Mouse (Mus musculus) liver, adult 2 months (tissue): ENCODE data around the gene Gm12830.

Source experiments
- CTCF ChIP-seq: fragments of 200-500 bp; IDR thresholded peaks from 2 replicates; pipeline ENCODE4 v1.5.1; 2011; ENCODE audit warnings: low read depth, low read length, control low read depth
- POLR2A ChIP-seq: fragments of 200-500 bp; IDR thresholded peaks from 2 replicates; pipeline ENCODE4 v1.6.1; 2011; ENCODE audit warnings: low read length, control low read depth; ENCODE audit not compliant: insufficient read depth; ENCODE audit errors: extremely low read depth

DNA sequence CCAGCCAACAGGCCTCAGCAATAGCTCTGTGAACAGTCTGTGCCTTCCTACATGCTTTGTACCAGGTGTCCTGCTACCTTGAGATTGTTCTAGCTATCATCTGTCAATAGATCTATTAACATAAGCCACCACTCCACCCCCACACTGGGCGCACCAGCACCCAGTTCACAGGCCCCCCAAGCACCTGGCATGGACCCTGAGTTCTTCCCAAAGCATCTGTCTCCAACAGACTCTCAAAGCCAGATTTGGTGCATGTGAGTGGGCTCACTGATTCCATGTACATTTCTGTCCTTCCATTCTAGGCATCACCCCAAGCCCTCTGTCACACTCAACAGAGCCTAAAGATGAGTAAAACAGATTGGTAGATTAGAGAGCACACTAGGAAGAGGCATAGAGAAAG, 48.2 kb upstream of the Gm12830 start:
- TF ChIP-seq POLR2A (no peak), CTCF (no peak)
